Mouse (Mus musculus) liver, embryonic 16.5 days (tissue): Measurements from ENCODE around the gene B3gnt3. TPM values are rescaled to one million over a fixed set of nuclear protein-coding genes. Genes with fewer than 3 reads are reported as not detected.
A peak's percentile ranks its signal among the peaks of the same experiment; 100 is the strongest.

Source experiments
- ATAC-seq: fragments of 200-750 bp; cut with Nextera tagmentation; 2 replicates; pipeline ENCODE4 v1.8.0; 2017; ENCODE audit warnings: low read depth, mild to moderate bottlenecking, moderate number of reproducible peaks, moderate library complexity
- H3K27ac ChIP-seq: fragments of 300-500 bp; sonication (generic); 2 replicates; pipeline ENCODE4 v1.5.1; 2014; ENCODE audit warnings: mild to moderate bottlenecking, low read length
- H3K27me3 ChIP-seq: fragments of 300-500 bp; sonication (generic); 2 replicates; pipeline ENCODE4 v1.6.1; 2014; ENCODE audit warnings: low read depth, low read length, mixed read lengths; ENCODE audit not compliant: control insufficient read depth, insufficient read depth
- H3K36me3 ChIP-seq: fragments of 300-500 bp; sonication (generic); 2 replicates; pipeline ENCODE4 v1.6.1; 2014; ENCODE audit warnings: mild to moderate bottlenecking; ENCODE audit not compliant: control insufficient read depth, insufficient read depth
- H3K4me1 ChIP-seq: fragments of 300-500 bp; sonication (generic); 2 replicates; pipeline ENCODE4 v1.6.1; 2014; ENCODE audit warnings: low read depth, low read length, mixed read lengths; ENCODE audit not compliant: control insufficient read depth
- H3K4me2 ChIP-seq: fragments of 300-500 bp; sonication (generic); 2 replicates; pipeline ENCODE4 v1.6.1; 2014; ENCODE audit warnings: low read depth, low read length, mixed read lengths
- H3K4me3 ChIP-seq: fragments of 300-500 bp; sonication (generic); 2 replicates; pipeline ENCODE4 v1.5.1; 2014; ENCODE audit warnings: low read depth, mild to moderate bottlenecking, low read length
- H3K9ac ChIP-seq: fragments of 300-500 bp; sonication (generic); 2 replicates; pipeline ENCODE4 v1.6.1; 2014; ENCODE audit warnings: low read depth, low read length
- H3K9me3 ChIP-seq: fragments of 300-500 bp; sonication (generic); replicated peaks from 2 replicates; pipeline ENCODE4 v1.6.1; 2016; ENCODE audit warnings: low read length; ENCODE audit not compliant: control insufficient read depth
- WGBS: fragments of 180-500 bp; shearing (Covaris S2); extraction: QIAGEN DNeasy Blood & Tissue Kit; methylation state at CpG from one replicate; pipeline ENCODE4 v1.1.7; 2014; ENCODE audit not compliant: insufficient replicate concordance; 5-methylcytosine and 5-hydroxymethylcytosine counted together
- polyA plus RNA-seq: library from polyadenylated mRNA; unstranded; fragments of >200 nt; fragmentation: Nextera tagmentation; extraction: Ambion mirVana; gene quantifications from 2 replicates; pipeline ENCODE4 v1.2.1, GENCODE M21; 2015

The B3gnt3 gene
- polyA plus RNA-seq, 1 experiment from 2014 or later: 5.5 TPM

- H3K36me3 ChIP-seq: no peaks in the 10 kb centered on the region
- H3K27me3 ChIP-seq: peaks cover 36% of the 10 kb centered on the region
- H3K4me3 ChIP-seq: no peak overlapping the region
- no peak overlapping the region for H3K9ac ChIP-seq
- no peak; the same call in 1 of the 2 replicates for ATAC-seq
- H3K4me2 ChIP-seq: peak overlapping the region; percentile 44
- H3K27ac ChIP-seq: no peak overlapping the region
- peaks cover 30% of the 10 kb centered on the region for H3K4me1 ChIP-seq
- no peaks in the 10 kb centered on the region for H3K9me3 ChIP-seq
- WGBS: 1% methylated on average over 21 of the region's 21 CpGs
Observed at GRCm38 (mm10) chr8:71668220-71668975, 33.2 kb downstream of the B3gnt3 start.

GRCm38 (mm10) chr8:71667256-71667655 is 34.3 kb downstream of the B3gnt3 start:
- H3K9me3 ChIP-seq: no peaks in the 10 kb centered on the region
- ATAC-seq: no peak
- H3K9ac ChIP-seq: no peak overlapping the region
- 58% methylated on average over 5 of the region's 5 CpGs for WGBS
- no peaks in the 10 kb centered on the region for H3K36me3 ChIP-seq
- no peak overlapping the region for H3K4me2 ChIP-seq
- peaks cover 36% of the 10 kb centered on the region for H3K27me3 ChIP-seq
- peaks cover 30% of the 10 kb centered on the region for H3K4me1 ChIP-seq
- H3K27ac ChIP-seq: no peak overlapping the region
- no peak overlapping the region for H3K4me3 ChIP-seq

DNA sequence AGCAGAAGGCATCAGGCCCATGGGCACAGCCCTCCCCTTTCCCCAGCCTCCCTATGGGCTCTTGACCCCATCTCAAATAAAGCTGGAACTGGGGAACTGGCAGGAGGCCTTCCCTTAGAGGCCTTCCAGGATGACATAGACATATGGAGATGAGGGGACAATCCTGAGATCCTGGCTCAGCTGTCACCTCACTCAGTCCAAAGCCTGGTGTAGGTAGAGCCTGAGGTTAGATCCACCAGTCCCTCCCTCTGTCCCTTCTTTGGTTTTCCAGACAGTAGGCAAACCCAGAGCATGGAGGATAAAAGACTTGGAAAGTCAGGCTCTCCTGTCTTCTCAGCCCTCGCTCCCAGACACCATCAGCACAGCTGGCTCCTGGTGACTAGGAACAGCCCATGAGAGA is 34.7 kb downstream of the B3gnt3 start:
- Histone ChIP-seq H3K4me3 (no peak overlapping the region), H3K4me1 (peaks cover 28% of the 10 kb centered on the region), H3K36me3 (no peaks in the 10 kb centered on the region), H3K9me3 (no peaks in the 10 kb centered on the region), H3K27me3 (peaks cover 36% of the 10 kb centered on the region), H3K9ac (no peak overlapping the region), H3K27ac (no peak overlapping the region), H3K4me2 (no peak overlapping the region)
- WGBS: 38% methylated on average over 1 of the region's 1 CpGs
- ATAC-seq: no peak

- H3K27ac ChIP-seq: no peak overlapping the region
- peak; percentile 72 for ATAC-seq
Observed at GRCm38 (mm10) chr8:71665331-71666130, 36.1 kb downstream of the B3gnt3 start.

GRCm38 (mm10) chr8:71660325-71661120 is 41.1 kb downstream of the B3gnt3 start:
- Histone ChIP-seq H3K4me2 (no peak overlapping the region), H3K36me3 (no peaks in the 10 kb centered on the region), H3K9me3 (no peaks in the 10 kb centered on the region), H3K27me3 (peaks cover 36% of the 10 kb centered on the region), H3K9ac (no peak overlapping the region), H3K4me3 (no peak overlapping the region), H3K27ac (no peak overlapping the region), H3K4me1 (peaks cover 5% of the 10 kb centered on the region)
- 12% methylated on average over 36 of the region's 36 CpGs for WGBS
- ATAC-seq: peak; percentile 40

More at GRCm38 (mm10) chr8:71665331-71666130, 36.1 kb downstream of the B3gnt3 start:
- H3K4me2 ChIP-seq: peak overlapping the region; percentile 52
- H3K4me3 ChIP-seq: peak overlapping the region; percentile 31
- H3K4me1 ChIP-seq: peaks cover 15% of the 10 kb centered on the region
- WGBS: 2% methylated on average over 22 of the region's 22 CpGs
- no peak overlapping the region; the same call in 1 of the 2 replicates for H3K9ac ChIP-seq
- no peaks in the 10 kb centered on the region for H3K9me3 ChIP-seq
- H3K36me3 ChIP-seq: no peaks in the 10 kb centered on the region
- H3K27me3 ChIP-seq: peaks cover 32% of the 10 kb centered on the region

GRCm38 (mm10) chr8:71659751-71660150 is 41.8 kb downstream of the B3gnt3 start:
- no peak for ATAC-seq
- WGBS: 31% methylated on average over 1 of the region's 1 CpGs
- Histone ChIP-seq H3K4me3 (no peak overlapping the region), H3K9me3 (no peaks in the 10 kb centered on the region), H3K36me3 (no peaks in the 10 kb centered on the region), H3K9ac (no peak overlapping the region), H3K27ac (no peak overlapping the region), H3K4me1 (peaks cover under 1% of the 10 kb centered on the region), H3K27me3 (peaks cover 43% of the 10 kb centered on the region), H3K4me2 (no peak overlapping the region)

GRCm38 (mm10) chr8:71658515-71659049 is 43.0 kb downstream of the B3gnt3 start:
- H3K36me3 ChIP-seq: no peaks in the 10 kb centered on the region
- 18% methylated on average over 17 of the region's 17 CpGs for WGBS
- H3K9ac ChIP-seq: no peak overlapping the region
- peaks cover 54% of the 10 kb centered on the region for H3K27me3 ChIP-seq
- no peak overlapping the region for H3K4me3 ChIP-seq
- peaks cover 4% of the 10 kb centered on the region for H3K4me1 ChIP-seq
- H3K4me2 ChIP-seq: peak overlapping the region; percentile 17; the same call in 1 of the 2 replicates
- no peak for ATAC-seq
- H3K9me3 ChIP-seq: no peaks in the 10 kb centered on the region
- no peak overlapping the region for H3K27ac ChIP-seq

- Histone ChIP-seq H3K36me3 (no peaks in the 10 kb centered on the region), H3K9ac (no peak overlapping the region), H3K27me3 (peaks cover 56% of the 10 kb centered on the region), H3K4me3 (no peak overlapping the region), H3K9me3 (no peaks in the 10 kb centered on the region), H3K4me2 (no peak overlapping the region), H3K4me1 (peaks cover 4% of the 10 kb centered on the region), H3K27ac (no peak overlapping the region)
- 22% methylated on average over 9 of the region's 9 CpGs for WGBS
- no peak for ATAC-seq
Observed at GRCm38 (mm10) chr8:71657816-71658215, 43.8 kb downstream of the B3gnt3 start.
